Mouse (Mus musculus) cerebellum, postnatal 10 days (tissue): Measurements from ENCODE around the gene Stxbp5l.
A peak's percentile ranks its signal among the peaks of the same experiment; 100 is the strongest.
"Not testable (repeated sequence)": the region's sequence is repeated elsewhere in the genome, so short reads cannot be mapped to it uniquely, and the experiment has no call there.

Experiments
- DNase-seq, 2 experiments: peaks; one replicate each; pipeline ENCODE4 v3.0.0; 2021; ENCODE audit warnings: mixed read lengths in 2 of 2

Gene Stxbp5l

GRCm38 (mm10) chr16:37384821-37385344 is at the start of gene Stxbp5l:
TSS of gene Stxbp5l (minus strand) at chr16:37384962.
- DNase-seq = peak; percentile 100

DNA sequence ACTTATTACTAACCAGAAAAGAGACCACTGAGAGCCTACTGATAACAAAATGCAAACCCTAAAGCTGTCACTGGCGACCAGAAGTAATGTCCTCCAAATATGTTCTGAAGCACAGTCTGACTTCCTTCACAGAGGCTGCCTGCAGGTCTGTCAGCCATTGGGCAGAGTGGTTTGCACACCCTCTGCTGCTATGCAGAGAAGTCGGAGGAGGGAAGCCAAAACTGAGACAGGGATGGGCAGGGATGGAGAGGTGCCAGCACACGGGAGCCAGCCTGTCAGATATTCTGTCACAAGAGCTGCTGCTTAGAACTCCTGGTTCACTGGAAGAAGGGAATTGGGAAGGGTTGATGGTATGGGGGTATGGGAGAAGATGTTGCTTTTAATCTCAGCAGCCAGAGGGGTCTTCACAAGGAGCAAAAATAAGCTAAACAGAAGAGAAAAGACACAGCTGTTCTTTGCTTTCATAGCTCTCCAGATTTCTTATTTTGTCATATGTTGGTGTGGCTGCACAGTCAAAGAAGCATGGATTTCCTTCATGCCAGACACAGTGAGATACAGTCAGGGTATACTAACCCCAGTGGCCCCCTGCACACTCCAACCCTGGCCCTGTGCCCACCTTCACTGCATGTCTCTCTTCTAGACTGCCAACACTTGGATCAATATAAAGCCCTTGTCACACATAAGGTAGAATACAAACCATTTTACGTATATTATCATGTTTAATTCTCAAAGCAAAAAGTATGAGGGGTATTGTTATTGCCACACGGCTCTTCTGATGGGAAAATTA is 48.8 kb upstream of the Stxbp5l start:
- peak; percentile 91 for DNase-seq

- DNase-seq = no peak
Measured at GRCm38 (mm10) chr16:37425434-37425833, 40.7 kb upstream of the Stxbp5l start.

DNA sequence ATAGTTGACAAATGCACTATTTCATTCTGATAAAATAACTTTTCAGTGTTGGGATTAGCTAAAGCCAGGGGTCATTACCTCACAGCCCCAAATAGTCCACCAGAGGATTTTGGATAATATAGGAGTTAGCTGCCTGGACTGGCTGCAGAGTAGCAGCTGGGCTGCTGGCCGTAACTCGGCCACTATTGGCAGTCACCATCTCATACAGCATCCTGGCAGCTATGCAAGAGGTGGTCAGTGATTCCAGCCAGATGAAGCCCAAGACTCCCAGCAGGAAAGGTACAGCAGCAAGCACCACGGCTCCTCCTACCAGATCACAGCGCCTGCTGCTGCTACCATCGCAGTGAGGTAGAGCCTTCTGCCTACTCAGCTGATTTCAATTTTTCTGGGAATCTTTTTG is 38.1 kb upstream of the Stxbp5l start:
- DNase-seq = peak; percentile 83 to 89

GRCm38 (mm10) chr16:37421851-37422250 is 37.1 kb upstream of the Stxbp5l start:
- peak; percentile 84 to 87 for DNase-seq

DNA sequence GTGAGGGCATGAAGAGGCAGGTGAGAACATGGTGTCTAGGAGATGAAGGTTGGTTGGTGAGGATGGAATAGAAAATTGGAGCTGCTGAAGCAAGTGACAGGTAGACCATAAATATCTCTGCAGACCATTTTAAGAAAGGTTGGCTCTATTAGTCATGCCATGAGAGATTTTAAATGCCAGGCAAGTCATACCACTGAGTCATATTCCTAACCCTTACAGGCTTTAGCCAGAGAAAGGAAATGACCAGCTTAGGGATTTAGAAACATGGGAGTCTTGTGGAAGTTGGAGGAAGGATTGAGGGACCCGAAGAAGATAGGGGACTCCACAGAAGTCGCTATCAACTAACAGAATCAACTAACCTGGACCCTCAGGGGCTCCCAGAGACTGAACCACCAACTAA is 35.8 kb upstream of the Stxbp5l start:
- DNase-seq = no peak

DNA sequence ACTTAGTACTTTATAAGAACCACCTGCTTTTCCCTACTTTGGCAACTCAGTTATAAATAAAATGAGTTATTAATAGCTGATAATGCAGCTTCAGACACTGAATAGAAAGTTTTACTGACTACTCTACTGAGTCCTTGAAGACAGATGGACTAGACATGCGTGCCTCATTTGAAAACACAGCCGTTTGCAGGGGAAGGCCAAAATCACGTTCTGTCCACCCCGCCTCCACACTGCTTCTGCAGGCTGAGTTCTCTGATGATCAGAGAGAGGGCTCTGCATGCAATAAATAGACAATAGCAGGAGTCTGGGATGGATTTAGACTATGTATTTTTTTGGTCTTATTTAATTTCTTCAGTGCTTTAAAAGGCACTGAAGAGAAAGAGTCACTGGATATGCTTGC is 20.8 kb upstream of the Stxbp5l start:
- DNase-seq = no peak

DNA sequence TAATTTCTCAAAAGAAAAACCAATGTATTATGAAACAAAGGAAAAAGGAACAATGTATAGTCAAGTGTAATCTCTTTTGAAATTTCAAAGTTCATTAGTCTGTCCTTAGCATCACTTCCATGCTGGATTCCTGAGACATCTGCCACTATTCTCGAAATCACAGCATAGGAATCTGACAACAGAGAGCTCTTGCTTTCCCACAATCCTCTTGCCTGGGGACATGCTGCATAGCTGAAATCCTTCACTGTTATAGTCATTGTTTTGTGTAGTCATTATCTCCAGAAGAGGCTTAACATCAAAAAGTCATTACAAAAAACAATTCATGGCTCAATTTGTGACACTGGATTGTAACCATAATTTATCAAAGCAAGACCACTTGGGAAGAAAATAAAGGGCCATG is 20.2 kb upstream of the Stxbp5l start:
- no peak for DNase-seq

- DNase-seq = no peak
Measured at GRCm38 (mm10) chr16:37389964-37390363, 5.2 kb upstream of the Stxbp5l start.

DNA sequence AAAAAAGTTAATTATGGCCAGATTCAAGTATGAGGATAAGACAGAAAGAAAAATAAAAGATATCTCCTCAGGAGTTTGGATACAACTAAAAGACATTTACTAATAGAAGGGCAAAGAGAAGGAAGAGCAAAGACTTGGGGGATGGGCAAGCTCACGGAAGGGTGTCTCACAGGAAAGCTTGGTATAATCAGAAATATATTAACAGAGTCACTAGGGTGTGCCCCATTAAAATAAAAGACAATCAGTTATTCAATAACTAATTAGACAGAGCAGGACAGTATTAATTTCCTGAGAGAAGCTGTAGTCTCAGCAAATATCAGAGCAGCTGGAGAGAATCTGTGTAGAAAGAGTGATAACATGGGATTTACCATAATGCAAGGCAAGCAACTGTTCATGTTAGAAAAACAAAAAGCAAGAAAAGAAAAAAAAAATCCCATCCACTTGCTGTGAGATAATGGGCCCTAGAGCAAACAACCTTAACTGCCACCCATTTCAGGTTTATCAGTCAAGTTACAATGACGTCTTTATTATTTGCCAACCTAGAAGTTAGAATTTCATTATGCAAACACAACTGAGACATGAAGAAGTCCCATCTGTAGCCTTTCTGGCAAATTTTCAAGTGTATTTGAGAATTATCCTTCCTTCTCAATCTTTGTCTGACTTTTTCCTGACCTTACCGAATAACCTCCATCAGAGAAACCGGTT is 4.6 kb upstream of the Stxbp5l start:
- no peak for DNase-seq

GRCm38 (mm10) chr16:37384369-37384768 is 393 bp downstream of the Stxbp5l start:
- peak; percentile 78 to 81 for DNase-seq

DNA sequence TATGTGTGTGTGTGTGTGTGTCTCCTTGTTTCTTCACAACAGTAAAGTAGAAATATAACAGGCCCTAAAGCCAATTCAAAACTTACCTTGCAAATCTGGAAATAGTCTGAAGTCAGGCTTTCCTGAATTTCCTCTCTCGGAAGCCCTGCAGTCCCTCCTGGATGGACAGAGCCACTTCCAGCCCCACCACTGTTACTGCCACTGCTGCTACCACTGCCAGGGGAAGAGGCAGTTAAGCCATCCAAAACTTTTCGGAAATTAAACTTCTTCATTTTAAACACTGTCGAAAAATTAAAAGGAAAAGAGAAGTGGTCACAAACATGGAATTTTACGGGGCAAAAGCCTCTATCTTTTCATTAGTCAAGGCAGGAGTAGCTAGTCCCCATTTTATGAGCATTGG is 1.3 kb downstream of the Stxbp5l start:
- peak; percentile 27 to 53 for DNase-seq

GRCm38 (mm10) chr16:37372716-37373115 is 12.0 kb downstream of the Stxbp5l start:
- DNase-seq = peak in 1 of 2 experiments; percentile 9

DNA sequence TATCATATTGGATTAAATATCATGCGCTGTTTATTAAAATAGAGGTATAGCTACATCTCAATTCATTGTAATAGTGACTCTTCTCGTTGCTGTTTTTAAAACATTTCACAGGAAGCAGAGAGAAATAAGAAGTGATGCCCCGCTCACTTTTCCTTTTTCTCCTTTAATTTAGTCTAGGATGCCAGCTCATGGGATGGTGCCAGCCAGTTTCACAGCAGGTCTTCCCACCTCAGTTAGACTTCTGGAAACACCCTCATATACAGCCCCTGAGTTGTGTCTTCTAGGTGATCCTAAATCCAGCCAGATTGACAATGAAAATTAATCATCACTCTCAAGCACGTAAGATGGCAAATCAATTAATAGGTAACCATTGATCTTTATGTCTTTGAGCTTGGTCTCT is 17.3 kb downstream of the Stxbp5l start:
- peak; percentile 54 to 70 for DNase-seq

GRCm38 (mm10) chr16:37363958-37364357 is 20.8 kb downstream of the Stxbp5l start:
- DNase-seq = peak; percentile 37 to 56

DNA sequence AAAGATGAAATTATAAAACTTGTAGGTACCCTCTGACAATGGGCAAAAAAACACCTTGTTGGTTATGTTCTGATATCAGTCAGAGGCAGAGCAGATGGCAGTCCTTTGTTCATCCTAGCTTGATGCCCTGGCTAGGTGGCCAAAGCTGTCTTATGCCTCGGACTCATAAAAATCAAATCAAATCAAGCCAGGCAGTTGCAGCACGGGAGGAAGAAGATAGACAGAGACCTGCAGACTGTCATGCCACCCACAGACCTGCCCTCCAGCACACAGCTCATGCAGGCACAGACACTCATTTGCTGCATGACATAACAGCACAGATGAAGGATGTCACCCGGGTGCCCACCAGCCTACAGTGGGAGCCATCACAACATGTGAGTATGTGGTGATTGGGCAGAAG is 29.1 kb downstream of the Stxbp5l start:
- DNase-seq = peak; percentile 39 to 50

DNA sequence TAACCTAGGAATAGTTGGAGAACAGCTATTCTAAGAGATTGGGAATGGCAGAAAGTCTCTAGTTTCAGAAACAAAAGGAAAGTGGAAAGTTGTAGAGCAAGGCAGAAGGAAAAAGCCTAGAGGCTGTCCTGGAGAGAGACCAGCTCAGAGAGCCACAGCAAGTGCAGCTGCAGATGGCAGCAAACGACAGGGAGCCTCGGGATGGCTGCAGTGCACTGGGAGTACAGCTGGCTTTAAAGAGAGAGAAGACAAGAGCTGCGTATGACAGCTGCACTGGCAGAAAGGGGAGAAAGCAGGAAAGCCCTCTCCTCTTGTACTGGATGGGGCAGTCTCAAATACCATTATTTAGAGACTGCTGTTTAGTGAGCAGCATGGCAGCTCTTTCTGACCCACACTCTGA is 37.7 kb downstream of the Stxbp5l start:
- peak; percentile 44 to 57 for DNase-seq

DNA sequence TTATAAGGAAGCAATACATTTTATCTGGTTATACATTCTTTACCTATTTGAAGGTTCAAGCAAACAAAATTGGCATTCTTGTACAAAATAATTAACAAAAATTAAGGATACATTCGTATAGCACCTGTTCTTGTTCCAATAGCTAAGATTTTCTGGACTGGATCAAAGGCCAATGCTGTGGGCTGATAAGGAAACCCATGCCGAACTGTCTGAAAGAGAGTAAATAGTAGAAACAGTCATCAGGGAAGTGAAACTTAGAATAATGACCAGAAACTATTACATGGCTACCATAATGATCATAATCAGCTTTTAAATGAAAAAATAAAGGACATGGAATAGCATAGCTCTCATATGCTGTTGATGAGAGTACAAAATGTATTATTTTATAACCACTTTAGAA is 39.8 kb downstream of the Stxbp5l start:
- no peak for DNase-seq

- DNase-seq = not testable (repeated sequence)
Measured at GRCm38 (mm10) chr16:37341446-37341845, 43.3 kb downstream of the Stxbp5l start.

DNA sequence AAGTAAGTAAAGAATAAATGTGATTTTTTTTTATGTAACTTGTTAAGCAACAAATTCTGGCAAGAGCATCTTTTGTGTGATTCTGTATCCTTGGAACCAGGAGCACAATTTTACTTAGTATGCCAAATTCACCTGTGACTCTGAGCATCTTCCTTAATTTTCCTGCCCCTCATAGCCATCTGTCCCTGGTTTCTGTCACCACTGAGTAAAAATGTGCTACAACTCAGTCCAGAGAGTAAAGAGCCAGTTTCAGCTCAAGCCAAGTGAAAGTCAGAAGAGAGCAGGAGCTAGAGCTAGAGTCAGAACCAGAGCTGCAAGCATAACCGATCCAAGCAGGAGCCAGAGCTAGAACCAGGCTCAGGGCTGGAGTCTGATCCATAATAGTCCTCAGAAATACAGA is 46.6 kb downstream of the Stxbp5l start:
- peak in 1 of 2 experiments; percentile 16 for DNase-seq

GRCm38 (mm10) chr16:37337529-37337928 is 47.2 kb downstream of the Stxbp5l start:
- peak; percentile 45 to 57 for DNase-seq

GRCm38 (mm10) chr16:37304441-37304840 is 80.3 kb downstream of the Stxbp5l start:
- no peak for DNase-seq

DNA sequence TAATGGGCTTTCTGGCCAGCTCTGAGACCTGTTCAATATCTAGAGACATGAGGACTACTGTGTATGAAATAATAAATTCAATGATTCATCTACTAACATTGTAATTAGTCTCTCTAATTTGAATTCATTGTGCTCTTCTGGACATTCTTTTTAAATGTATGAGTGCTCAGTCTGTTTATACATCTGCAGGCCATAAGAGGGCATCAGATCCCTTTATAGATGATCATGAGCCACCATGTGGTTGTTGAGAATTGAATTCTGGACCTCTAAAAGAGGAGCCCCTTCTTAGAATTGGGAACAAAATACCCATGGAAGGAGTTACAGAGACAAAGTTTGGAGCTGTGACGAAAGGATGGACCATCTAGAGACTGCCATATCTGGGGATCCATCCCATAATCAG is 92.2 kb downstream of the Stxbp5l start:
- DNase-seq = peak; percentile 41 to 60

DNA sequence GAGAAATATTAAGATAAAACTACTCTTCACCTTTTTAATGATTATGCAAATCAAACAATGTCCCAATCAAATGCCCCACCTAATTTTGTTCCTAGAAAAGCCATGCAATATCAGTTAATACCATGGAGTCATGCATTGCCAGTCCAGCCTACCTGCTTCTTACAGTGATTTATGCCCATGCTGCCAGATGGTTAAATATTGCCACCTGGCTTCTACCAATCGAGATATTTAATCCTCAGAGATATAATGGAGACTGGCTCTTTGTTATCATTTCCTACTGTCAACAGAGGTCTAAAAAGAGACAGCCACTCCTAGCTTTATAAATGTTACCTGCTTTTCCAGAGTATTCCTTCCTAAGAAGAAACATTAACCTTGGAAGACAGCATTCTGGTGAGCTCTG is 104.6 kb downstream of the Stxbp5l start:
- no peak for DNase-seq
